Mouse (Mus musculus) testis, postnatal 14 days (tissue): ENCODE measurements around the gene Ktn1.

ENCODE experiments used
- DNase-seq: peaks from one replicate; pipeline ENCODE4 v3.0.0; 2021; ENCODE audit warnings: low spot score

The Ktn1 gene

DNA sequence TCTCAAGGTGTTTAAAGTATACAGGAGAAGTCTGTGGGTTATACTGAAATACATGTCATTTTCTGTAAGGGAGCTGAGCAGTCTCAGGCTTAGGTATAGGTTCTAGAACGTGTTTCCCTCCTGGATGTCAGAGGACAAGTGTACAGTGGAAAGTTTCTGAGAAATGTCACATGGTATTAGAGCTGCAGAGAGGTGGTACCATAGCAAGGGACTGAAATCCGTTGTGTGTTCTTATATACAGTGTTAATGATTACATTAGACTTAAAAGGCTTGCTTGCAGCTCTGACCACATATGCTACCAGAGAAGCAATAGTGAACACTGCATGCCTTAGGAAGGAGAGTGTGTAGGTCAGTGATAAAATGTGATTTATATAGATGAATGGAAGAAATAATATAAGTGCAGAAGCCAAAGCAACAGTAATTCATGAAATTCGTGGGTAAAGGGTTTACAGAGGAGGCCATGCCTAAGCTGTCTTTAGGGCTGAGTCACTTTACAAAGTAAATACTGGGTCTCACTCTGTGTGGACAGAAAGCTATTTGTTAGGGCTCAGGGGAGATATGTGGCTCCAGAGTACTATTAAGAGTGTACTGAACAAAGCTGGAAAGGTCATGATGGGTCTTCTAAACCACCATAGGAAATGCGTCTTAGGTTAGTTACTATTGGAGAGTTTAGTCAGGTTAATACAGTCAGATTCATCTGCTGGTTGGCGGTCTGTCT is 17.0 kb downstream of the Ktn1 start:
- no peak for DNase-seq

DNA sequence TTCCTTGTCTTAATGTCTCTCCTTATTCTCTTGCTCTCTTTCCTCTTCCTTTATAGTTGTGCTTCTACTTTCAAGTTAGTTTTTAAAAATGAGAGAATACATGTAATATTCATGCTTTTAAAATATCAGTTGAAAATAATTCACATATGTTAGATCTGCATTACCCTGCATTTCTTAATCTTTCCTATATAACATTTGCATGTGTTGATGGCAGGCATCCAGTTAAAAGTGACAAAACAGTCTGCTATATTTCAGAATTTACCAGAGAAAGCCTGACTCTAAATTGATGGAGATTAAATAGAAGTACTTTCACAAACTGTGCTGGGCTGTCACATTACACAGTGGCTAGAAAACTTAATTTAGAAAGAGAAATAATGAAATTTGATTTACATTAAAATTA is 19.8 kb downstream of the Ktn1 start:
- no peak for DNase-seq

DNA sequence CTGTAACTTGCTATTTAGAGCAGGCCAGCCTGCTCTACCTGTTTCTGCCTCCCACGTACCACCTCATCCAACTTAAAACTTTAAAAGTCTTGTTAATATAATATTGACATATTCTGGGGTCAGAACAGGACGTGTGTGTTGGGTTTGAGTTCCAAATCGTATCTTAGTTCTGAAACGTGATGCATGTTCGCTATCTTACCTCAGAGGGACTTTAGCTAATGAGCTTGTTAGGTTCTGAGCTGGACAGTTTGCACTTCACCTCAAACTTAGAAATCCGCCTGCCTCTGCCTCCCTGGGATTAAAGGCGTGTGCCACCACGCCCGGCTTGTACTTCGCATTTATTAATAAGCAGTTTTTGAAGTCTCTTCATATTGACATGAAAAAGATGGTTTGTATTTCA is 34.6 kb downstream of the Ktn1 start:
- DNase-seq: no peak

DNA sequence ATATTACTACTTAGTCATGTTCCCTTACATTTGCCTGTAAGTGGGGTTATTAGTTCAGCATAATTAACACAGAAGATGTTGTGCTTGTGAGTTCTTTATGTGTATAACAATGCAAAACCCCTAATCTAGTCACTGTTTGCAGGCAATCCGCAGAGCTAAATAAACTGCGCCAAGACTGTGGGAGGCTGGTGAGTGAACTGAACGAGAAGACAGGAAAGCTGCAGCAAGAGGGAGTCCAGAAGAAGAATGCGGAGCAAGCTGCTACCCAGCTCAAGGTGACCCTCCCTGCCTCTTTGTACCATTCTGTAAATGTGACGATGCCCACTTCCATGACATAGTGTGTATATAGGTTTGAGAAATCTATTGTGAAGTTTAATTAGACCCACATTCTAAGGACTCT is 36.3 kb downstream of the Ktn1 start:
- no peak for DNase-seq

DNA sequence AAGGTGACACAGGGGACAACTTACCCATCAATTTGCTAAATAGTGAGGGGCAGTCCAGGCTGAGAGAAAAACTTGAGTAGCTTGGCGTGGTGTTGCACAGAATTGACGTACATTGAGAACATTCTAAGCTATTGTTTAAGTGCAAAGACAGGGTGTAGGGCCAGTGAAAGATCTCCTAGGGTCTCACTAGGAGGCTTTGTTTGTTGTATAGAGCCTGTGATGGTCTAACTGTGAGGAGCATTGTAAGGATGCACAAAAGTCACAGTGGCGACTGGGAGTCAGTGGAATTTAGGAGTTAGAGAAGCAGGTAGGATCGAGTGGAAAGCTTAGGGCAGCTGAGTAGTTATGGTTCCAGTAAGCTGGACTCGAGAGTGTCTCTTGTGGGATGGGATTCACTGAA is 50.9 kb downstream of the Ktn1 start:
- no peak for DNase-seq

DNA sequence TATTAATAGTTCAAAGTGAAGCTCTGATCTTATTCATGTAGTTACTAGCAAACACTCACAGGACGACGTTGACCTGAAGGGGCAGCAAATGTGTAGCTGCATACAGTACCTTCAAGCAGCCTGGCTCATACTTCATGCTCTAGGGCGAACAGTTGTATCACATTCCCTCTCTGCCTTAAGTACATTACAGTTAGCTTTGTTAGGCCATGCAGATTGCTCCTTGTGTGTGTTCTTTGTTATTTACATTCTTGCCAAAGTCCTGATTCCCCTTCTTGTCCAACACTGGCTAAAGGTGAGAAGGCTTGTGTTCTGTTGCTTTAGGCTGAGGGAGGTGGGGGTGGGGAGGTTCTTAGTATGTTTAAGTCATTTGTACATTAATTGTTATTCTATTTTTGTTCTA is 61.3 kb downstream of the Ktn1 start:
- DNase-seq: no peak

DNA sequence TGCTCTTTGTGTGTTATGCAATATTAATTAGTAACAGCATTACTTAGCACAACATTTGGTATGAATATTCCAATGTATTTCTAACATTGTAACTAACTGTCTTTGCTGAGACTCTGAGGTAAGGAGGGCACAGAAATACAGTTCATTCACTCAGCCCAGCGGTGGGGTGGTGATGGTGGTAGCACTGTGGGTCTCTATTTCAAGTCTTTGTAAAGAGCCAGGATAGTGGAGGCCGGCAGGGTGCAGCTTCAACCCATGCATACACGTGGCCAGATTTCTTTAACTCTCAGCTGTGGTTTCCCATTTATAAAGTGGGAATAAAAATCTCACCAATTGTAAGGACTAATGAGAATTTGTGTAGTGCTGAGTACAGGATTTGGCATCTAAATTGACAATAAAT is 67.5 kb downstream of the Ktn1 start:
- DNase-seq: no peak

DNA sequence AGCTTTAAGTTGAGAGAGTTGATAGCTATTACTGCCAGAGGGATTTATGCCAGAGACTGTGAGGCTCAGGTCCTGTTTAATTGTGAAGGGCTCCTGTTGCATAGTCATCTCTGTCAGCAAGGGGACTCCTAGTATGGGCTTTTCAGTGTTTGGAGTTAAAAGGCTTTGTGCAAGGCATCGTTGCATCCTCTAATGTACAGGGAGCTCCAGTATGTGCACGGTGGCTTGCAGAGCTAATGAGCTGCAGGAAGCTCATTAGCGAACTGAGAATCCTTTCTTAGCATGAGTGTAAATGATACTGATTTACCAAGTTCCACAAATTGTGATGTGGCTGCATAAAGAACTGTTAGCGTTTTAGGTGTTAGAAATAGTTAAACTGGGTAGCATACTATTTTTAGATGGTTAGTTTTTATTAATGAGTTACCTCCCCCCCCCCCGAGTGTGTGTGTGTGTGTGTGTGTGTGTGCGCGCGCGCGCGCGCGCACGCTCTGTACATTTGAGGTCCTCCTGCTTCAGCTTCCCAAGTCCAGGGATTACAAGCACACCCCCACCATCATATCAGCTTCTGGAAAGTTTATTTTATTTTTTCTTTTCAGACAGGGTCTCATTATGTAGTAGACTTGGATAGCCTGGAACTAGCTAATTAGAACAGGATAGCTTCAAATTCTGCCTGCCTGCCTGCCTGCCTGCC is 69.8 kb downstream of the Ktn1 start:
- no peak for DNase-seq

DNA sequence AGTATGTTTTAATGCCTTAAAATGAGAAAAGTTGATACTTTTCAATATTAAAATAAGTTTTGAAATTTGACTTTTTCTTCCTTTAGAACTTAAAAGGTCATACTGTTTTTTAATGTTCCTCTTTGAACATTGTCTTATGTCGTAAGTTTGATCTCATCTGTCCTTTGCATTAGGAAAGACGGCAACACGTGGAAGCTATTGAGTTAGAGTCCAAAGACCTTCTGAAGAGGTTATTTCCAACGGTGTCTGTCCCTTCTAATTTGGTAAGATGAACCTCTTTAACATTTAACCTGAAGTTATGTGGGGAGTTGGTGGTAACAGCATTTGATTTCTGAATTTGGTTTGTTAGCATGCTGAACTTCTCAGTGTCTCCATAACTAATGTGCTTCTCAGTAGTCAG is 71.8 kb downstream of the Ktn1 start:
- no peak for DNase-seq

DNA sequence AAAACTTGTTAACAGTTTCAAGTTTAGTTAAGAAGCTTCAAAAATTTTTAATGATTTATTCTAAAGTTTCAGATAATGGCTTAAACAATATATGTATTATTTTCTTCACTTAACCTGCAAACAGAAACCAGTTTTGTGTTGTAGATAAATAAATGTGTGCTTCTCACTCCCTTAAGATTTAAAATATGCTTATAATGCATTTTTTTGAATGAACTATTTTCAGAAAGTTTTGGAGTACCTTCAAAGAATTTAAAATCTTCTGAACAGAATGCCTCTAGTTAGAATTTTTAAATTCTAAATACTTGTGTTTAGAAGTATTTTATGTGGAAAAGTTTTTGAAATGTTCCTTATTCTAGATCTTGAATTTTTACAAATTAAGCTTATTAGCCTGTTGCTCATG is 74.8 kb downstream of the Ktn1 start:
- DNase-seq: no peak

DNA sequence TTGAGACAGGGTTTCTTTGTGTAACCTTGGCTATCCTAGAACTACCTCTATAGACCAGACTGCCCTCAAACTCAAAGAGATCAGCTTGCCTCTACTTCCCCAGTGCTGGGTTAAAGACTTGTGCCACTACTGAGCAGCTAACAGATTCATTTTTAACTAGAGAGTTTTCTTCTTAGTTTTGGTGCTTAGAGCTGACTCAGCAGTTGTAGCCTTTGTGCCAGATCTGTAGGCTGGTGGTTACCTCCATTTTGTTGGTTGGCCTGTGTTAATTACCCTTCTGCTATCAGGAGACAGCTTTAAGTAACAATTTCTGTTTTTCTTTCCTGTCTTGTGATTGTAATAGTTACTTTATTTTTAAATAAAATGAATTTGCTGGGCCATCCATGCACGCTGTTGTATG is 80.3 kb downstream of the Ktn1 start:
- no peak for DNase-seq

DNA sequence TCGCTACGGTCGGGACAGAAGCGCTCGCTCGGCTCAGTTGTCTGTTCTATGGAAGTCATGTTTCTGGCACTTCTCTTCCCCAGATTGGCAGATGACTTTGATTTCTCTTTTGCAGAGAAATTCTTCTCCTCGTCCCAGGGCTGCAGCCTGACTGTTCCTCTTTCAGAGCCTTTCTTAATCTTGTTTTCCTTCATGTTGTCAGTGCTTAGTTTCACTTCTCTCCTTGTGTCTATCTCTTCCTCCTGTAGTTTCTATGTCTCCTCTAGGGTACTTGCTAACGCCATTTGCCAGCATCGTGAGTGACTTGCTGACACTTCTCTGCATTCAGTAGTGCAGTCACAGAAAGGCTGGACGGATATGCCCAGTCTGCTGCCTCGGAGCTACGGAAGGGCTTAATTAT is 87.1 kb downstream of the Ktn1 start:
- DNase-seq: no peak

DNA sequence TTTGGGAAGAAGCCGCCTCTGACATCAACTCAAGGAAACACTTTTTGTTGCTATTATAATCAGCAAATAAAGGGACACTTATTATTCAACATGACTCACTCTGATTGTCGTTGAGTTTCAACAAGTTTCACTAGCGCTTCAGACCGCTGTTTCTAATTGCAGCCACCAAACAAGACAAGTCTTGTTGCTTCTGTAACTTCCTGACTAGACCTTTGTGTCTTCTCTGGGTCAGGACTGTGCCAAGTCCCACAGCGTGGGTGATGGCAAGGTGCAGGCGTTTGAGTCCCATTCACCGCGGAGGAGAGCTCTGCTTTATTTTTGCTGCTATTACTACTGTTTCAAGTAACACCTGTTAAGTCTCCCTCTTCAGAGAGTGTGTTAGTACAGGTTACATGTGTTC is 88.2 kb downstream of the Ktn1 start:
- DNase-seq: no peak

DNA sequence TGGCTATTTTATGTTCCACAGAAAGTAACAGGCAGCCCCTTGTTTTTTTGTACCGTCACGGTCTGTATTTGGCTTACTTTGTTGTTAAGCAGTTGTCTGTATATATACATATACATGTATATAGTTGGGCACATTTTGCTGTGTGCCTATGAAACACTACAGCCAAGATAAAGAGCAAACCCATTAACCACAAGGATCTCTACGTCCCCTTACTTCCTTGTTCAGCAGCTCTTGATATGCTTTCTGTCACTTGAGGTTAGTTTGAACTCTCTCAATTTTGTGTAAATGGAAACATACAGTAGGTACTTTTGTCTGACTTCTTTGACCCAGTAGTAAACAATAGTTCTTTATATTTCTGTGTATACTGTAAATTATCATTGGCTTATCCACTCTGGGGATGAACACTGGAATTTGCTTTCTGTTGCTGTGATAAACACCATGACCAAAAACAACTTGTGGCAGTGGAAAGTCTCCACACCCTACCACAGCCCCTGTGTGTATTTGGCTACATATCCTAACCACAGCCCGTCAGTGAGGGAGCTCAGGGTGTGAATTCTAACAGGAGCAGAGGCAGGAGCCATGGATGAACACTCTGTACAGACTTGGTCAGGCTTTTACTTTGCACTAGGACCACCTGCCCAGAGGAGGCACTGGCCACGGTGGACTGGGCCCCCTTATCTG is 92.2 kb downstream of the Ktn1 start:
- no peak for DNase-seq

DNA sequence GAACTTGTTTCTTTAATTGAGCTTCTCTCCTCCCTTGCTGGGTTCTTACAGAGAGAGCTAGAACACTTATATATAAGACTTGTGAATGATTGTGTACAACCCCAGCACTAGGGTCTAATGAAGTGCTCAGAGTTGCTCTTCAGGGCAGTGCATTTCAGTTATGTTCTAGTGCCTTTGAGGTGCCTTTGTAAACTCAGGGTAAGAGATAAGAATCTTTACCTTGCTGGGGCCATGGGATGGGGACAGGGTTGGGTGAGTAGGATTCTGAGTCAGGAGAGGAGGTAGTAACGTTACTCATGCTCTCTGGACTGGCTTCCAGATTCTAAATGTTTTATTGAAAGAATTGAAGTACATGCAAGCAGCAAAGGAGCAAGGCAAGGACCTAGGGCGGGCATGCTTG is 92.8 kb downstream of the Ktn1 start:
- DNase-seq: no peak

DNA sequence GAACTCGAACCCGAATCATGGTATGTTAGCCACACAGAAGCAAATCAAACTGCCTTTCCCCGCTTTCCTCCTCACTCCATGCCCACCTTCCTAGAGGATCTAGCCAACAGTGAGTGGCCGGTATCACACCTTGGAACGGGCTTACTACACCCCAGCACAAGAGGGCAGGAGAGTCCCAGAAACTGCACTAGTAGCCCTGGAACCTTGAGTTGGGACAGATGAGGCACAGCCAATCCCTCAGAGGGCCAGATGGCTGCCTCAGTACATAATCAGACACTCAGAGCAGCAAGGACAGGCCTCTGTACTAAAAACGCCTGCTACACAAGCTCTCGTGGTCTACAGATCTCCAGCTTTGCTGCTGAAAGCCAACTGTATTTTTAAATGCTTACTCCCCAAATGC is 94.4 kb downstream of the Ktn1 start:
- DNase-seq: no peak

DNA sequence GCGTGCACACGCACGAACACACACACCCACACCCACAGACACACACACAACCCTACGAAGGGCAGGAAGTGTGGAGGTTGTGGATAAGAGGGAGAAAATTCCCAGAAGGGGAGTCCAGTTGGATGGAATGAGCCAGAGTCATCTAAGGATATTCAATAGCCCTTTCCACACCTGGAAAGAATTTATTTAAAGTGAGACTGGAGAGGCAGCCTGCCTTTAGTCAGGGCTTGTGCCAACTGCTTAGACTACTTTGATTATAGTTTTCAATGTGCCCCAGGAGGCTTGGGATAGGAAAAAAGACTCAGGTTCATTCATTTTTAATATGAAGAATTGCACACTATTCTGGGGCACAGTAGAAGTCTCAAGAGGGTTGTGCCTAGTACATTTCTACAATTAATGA is 96.8 kb downstream of the Ktn1 start:
- DNase-seq: no peak

DNA sequence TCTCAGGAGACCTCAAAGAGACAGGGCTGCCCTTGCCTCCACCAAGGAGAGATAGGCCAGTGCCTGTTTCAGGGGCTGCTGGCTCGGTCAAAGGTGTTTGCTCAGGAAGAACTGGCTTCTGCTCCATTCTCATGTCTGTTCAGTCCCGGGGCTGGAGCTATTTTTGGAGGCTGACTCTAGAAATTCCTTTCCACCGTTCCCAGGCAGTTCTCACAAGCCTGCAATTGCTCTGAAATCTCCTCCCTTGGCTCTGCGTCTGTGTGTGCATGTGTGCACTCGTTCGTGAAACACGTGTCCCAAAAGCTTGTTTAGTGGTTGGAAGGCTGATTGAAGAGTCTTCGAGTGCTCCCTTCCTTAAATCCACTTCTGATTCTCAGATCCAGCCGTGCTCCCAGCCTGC is 99.3 kb downstream of the Ktn1 start:
- DNase-seq: no peak

DNA sequence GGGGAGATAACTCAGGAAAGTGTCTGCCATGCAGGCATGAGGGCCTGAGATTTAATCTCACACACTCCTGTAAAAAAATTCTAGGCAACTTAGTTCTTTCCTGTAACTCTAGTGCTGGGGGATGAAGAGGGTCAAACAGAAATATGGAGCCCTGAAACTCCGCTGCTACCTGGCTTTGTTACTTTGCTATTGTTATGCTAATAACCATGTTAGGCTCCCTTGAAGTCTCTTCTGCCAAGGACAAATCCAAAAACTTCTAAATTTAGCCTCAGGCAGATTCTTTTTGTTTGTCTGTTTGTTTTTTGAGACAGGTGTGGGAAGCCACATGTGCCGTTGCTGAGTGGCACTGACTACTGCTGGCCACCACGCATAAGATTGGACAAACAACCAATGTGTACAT is 100.5 kb downstream of the Ktn1 start:
- DNase-seq: no peak

DNA sequence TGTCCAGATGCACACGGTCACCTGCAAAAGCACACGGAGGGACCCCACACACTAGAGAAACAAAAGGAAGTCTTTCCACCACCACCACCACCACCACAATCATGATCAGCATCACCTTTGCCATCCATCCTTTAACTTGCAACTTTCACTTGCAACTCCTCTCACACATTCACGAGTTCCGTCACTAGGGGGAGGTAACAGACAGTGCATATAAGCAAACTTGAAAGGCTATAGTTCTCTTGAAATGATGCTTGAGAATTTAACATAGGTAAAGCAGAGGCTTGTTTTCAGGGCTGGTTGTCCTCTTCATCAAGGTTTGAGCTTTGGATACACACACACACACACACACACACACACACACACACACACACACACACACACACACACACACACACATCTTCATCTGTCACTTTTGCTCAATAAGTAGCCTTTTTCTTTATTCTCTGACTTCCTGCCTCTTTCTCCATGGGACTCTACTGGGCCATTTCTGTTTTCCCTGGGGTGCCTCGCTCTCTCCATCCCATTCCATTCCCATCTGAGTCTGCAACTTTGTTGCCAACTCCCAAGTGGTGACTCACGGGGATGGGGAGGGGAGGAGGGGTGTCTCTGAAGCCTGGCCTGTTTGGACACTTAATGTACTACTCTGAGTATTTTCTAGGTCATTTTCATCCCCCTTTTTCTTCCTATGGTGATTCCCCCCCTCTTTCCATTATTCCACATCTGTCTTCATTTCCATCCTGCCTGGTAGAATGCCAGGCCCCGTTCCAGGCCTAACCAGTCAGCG is 103.4 kb downstream of the Ktn1 start:
- DNase-seq: peak; percentile 57

DNA sequence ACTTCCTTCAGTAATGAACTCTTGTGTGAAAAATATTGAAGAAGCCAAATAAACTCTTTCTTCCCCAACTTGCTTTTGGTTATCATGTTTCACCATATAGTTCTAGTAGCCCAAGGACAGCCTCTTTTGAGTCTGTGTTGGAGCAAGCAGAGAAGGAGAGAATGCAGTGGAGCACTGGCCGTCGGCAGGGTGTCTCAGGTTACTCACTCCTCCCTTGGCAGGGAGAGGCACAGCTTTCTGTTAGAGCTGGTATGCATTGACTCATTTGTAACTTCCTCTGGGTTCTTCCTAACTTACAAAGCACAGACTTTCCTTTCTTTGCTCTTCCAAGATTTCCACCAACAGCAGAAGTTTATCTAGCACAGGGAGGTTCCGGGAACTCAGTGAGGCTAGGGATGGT is 105.3 kb downstream of the Ktn1 start:
- no peak for DNase-seq

DNA sequence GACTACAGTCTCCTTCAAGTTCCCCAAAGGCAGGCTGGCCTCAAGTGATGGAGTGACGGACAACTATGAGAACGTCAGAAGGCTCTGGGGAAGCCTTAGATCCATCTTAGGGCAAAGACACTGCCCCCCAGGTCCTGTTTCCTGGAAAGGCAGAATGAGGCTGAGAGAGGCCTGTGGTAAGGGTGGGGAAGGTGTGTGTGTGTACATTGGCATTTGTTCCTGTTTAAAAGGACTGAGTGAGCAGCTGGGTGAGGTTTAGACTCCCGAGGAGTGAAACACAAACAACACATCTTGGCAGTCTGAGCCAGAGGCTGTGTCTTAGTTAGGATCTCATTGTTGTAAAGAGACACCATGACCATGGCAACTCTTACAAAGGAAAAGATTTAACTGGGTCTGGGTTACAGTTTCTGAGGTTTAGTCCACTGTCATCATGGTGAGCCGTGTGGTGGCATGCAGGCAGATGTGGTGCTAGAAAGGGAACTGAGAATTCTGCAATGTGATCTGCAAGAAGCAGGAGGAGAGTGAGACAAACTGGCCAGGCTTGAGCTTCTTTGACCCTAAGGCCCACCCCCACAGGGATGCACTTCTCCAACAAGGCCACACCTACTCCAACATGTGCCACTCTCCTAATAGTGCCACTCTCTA is 106.1 kb downstream of the Ktn1 start:
- DNase-seq: no peak
